ENCODE assay signal across 7 mouse cellular contexts in genomic region chr2:32451870-32452372, GRCm38 (mm10). TPM values are rescaled to one million over a fixed set of nuclear protein-coding genes. Genes with fewer than 3 reads are reported as not detected.
DNase-seq lines count a peak whose midpoint lies in the region; ATAC-seq lines count a peak whose summit lies in the region.

No protein-coding gene starts in this region.

- peak overlapping the region; percentile 80 for H3K4me3 ChIP-seq in embryonic facial prominence, embryonic 12.5 days
- peak overlapping the region; percentile 81 for H3K4me3 ChIP-seq in limb, embryonic 11.5 days (ENCODE audit: low read depth, low read length)
- H3K4me3 ChIP-seq in midbrain, embryonic 14.5 days (replicated peaks; ENCODE audit: low read depth, low read length) = peak overlapping the region; percentile 79

- H3K9ac ChIP-seq in embryonic facial prominence, embryonic 12.5 days = 0 out of 2 replicates have a peak overlapping the region, but pooled peaks have one; percentile 4
- H3K9ac ChIP-seq in limb, embryonic 11.5 days (ENCODE audit: low read length) = no peak overlapping the region
- peak overlapping the region; percentile 54 for H3K9ac ChIP-seq in midbrain, embryonic 14.5 days (replicated peaks; ENCODE audit: low read length)

- peak; percentile 96 for ATAC-seq in embryonic facial prominence, embryonic 12.5 days (ENCODE audit: insufficient number of reproducible peaks, insufficient read depth, low FRiP score, low TSS enrichment)
- ATAC-seq in limb, embryonic 11.5 days (ENCODE audit: insufficient number of reproducible peaks, low FRiP score, low TSS enrichment, low read depth) = peak; percentile 96
- ATAC-seq in midbrain, embryonic 14.5 days (ENCODE audit: low FRiP score, low TSS enrichment) = peak; percentile 96

- peaks cover 19% of the 10 kb centered on the region for H3K4me1 ChIP-seq in embryonic facial prominence, embryonic 12.5 days
- peaks cover 13% of the 10 kb centered on the region; the same call in 1 of the 2 replicates for H3K4me1 ChIP-seq in limb, embryonic 11.5 days (ENCODE audit: control insufficient read depth, insufficient read depth, low read length)
- peaks cover 25% of the 10 kb centered on the region for H3K4me1 ChIP-seq in midbrain, embryonic 14.5 days (ENCODE audit: control insufficient read depth, insufficient read depth, low read length)

- no peaks in the 10 kb centered on the region for H3K9me3 ChIP-seq in embryonic facial prominence, embryonic 12.5 days
- H3K9me3 ChIP-seq in limb, embryonic 11.5 days (ENCODE audit: control insufficient read depth, low read length) = no peaks in the 10 kb centered on the region; the same call in 1 of the 2 replicates
- H3K9me3 ChIP-seq in midbrain, embryonic 14.5 days (ENCODE audit: control insufficient read depth, low read length) = no peaks in the 10 kb centered on the region

- peak overlapping the region; percentile 90 for H3K27ac ChIP-seq in embryonic facial prominence, embryonic 12.5 days
- H3K27ac ChIP-seq in limb, embryonic 11.5 days (replicated peaks; ENCODE audit: low read depth, low read length) = peak overlapping the region; percentile 49
- H3K27ac ChIP-seq in midbrain, embryonic 14.5 days (replicated peaks; ENCODE audit: low read depth, low read length) = peak overlapping the region; percentile 95

- under 1% methylated on average over 25 of the region's 25 CpGs for WGBS in embryonic facial prominence, embryonic 12.5 days
- under 1% methylated on average over 25 of the region's 25 CpGs for WGBS in limb, embryonic 11.5 days
- WGBS in midbrain, embryonic 14.5 days = under 1% methylated on average over 25 of the region's 25 CpGs

- H3K36me3 ChIP-seq in embryonic facial prominence, embryonic 12.5 days = peaks cover 12% of the 10 kb centered on the region; the same call in 1 of the 2 replicates
- no peaks in the 10 kb centered on the region for H3K36me3 ChIP-seq in limb, embryonic 11.5 days (ENCODE audit: control insufficient read depth, insufficient read depth, low read length)
- H3K36me3 ChIP-seq in midbrain, embryonic 14.5 days (ENCODE audit: control insufficient read depth, insufficient read depth, low read length) = no peaks in the 10 kb centered on the region

- DNase-seq in adrenal gland, postnatal 25 days = peak; percentile 96
- peak; percentile 100 for DNase-seq in heart, adult 11 months
- DNase-seq in kidney, adult 18-20 months = peak; percentile 99
- peak; percentile 99 for DNase-seq in limb, embryonic 11.5 days (ENCODE audit: low spot score)
- peak; percentile 99 for DNase-seq in midbrain, embryonic 14.5 days
- peak; percentile 96 to 98 for DNase-seq in spleen, adult 18-20 months

- H3K4me2 ChIP-seq in embryonic facial prominence, embryonic 12.5 days (replicated peaks) = peak overlapping the region; percentile 83
- H3K4me2 ChIP-seq in limb, embryonic 11.5 days (ENCODE audit: low read depth, severe bottlenecking) = peak overlapping the region; percentile 86
- H3K4me2 ChIP-seq in midbrain, embryonic 14.5 days (ENCODE audit: low read length) = peak overlapping the region; percentile 78

- no peaks in the 10 kb centered on the region for H3K27me3 ChIP-seq in embryonic facial prominence, embryonic 12.5 days
- H3K27me3 ChIP-seq in limb, embryonic 11.5 days (ENCODE audit: control insufficient read depth, insufficient read depth, low read length) = no peaks in the 10 kb centered on the region
- H3K27me3 ChIP-seq in midbrain, embryonic 14.5 days (ENCODE audit: control insufficient read depth, insufficient read depth, low read length) = no peaks in the 10 kb centered on the region

RNA-seq across cellular contexts. Expression of gene Slc25a25, which starts 0.7 kb away (rescaled TPM):
- 16.4 and 28.0 TPM in 2 replicates for total RNA-seq in adrenal gland, postnatal 25 days (2021)
- polyA plus RNA-seq in embryonic facial prominence, embryonic 12.5 days (2016; fragmentation: Nextera tagmentation; extraction: Ambion mirVana) = 30.2 and 31.5 TPM in 2 replicates
- polyA plus RNA-seq in limb, embryonic 11.5 days (2014; fragmentation: Nextera tagmentation; extraction: Ambion mirVana) = 19.2 and 21.9 TPM in 2 replicates
- 36.3 and 41.5 TPM in 2 replicates for polyA plus RNA-seq in midbrain, embryonic 14.5 days (2014; fragmentation: Nextera tagmentation; extraction: Ambion mirVana)

RNA-seq across cellular contexts. Expression of gene Naif1, which starts 1.7 kb away (rescaled TPM):
- total RNA-seq in adrenal gland, postnatal 25 days (2021) = 5.5 and 5.6 TPM in 2 replicates
- polyA plus RNA-seq in embryonic facial prominence, embryonic 12.5 days (2016; fragmentation: Nextera tagmentation; extraction: Ambion mirVana) = 6.1 and 6.3 TPM in 2 replicates
- polyA plus RNA-seq in limb, embryonic 11.5 days (2014; fragmentation: Nextera tagmentation; extraction: Ambion mirVana) = 5.6 and 6.9 TPM in 2 replicates
- 5.3 and 5.6 TPM in 2 replicates for polyA plus RNA-seq in midbrain, embryonic 14.5 days (2014; fragmentation: Nextera tagmentation; extraction: Ambion mirVana)

RNA-seq across cellular contexts. Expression of gene Ptges2, which starts 56.2 kb away (rescaled TPM):
- total RNA-seq in adrenal gland, postnatal 25 days (2021) = 49.8 and 51.8 TPM in 2 replicates
- polyA plus RNA-seq in embryonic facial prominence, embryonic 12.5 days (2016; fragmentation: Nextera tagmentation; extraction: Ambion mirVana) = 36.1 and 36.9 TPM in 2 replicates
- polyA plus RNA-seq in limb, embryonic 11.5 days (2014; fragmentation: Nextera tagmentation; extraction: Ambion mirVana) = 29.0 and 32.3 TPM in 2 replicates
- polyA plus RNA-seq in midbrain, embryonic 14.5 days (2014; fragmentation: Nextera tagmentation; extraction: Ambion mirVana) = 46.2 and 64.4 TPM in 2 replicates

Comparison
In these comparisons a context has a peak if more than half of its experiments do, and no peak if none do; other contexts are left out.
1. Peak in every context shown above with its lines: DNase-seq, ATAC-seq, H3K4me3 ChIP-seq and H3K27ac ChIP-seq.